Mouse (Mus musculus) intestine, embryonic 16.5 days (tissue): ENCODE results near the gene Chrm2. TPM values are rescaled to one million over a fixed set of nuclear protein-coding genes. Genes with fewer than 3 reads are reported as not detected.

ENCODE experiments used
- ATAC-seq: fragments of 200-750 bp; cut with Nextera tagmentation; 2 replicates; pipeline ENCODE4 v1.8.0; 2017; ENCODE audit warnings: moderate TSS enrichment, moderate library complexity
- H3K27ac ChIP-seq: fragments of 300-500 bp; sonication (generic); 2 replicates; pipeline ENCODE4 v1.5.1; 2014; ENCODE audit warnings: mild to moderate bottlenecking, low read length
- H3K27me3 ChIP-seq: fragments of 300-500 bp; sonication (generic); replicated peaks from 2 replicates; pipeline ENCODE4 v1.6.1; 2014; ENCODE audit warnings: low read length, control low read depth, mixed read lengths; ENCODE audit not compliant: control insufficient read depth, insufficient read depth
- H3K36me3 ChIP-seq: fragments of 300-500 bp; sonication (generic); 2 replicates; pipeline ENCODE4 v1.6.1; 2014; ENCODE audit warnings: low read length, control low read depth; ENCODE audit not compliant: control insufficient read depth, insufficient read depth
- H3K4me1 ChIP-seq: fragments of 300-500 bp; sonication (generic); 2 replicates; pipeline ENCODE4 v1.6.1; 2014; ENCODE audit warnings: low read length, control low read depth, mixed read lengths; ENCODE audit not compliant: control insufficient read depth, insufficient read depth
- H3K4me2 ChIP-seq: fragments of 300-500 bp; sonication (generic); 2 replicates; pipeline ENCODE4 v1.6.1; 2014; ENCODE audit warnings: low read depth, low read length, control low read depth
- H3K4me3 ChIP-seq: fragments of 300-500 bp; sonication (generic); 2 replicates; pipeline ENCODE4 v1.5.1; 2014; ENCODE audit warnings: mild to moderate bottlenecking, low read length
- H3K9ac ChIP-seq: fragments of 300-500 bp; sonication (generic); 2 replicates; pipeline ENCODE4 v1.6.1; 2014; ENCODE audit warnings: low read depth, low read length
- H3K9me3 ChIP-seq: fragments of 300-500 bp; sonication (generic); 2 replicates; pipeline ENCODE4 v1.6.1; 2016; ENCODE audit warnings: low read length, control low read depth; ENCODE audit not compliant: control insufficient read depth
- WGBS: fragments of 180-500 bp; shearing (Covaris S2); extraction: QIAGEN DNeasy Blood & Tissue Kit; methylation state at CpG from one replicate; pipeline ENCODE4 v1.1.7; 2014; 5-methylcytosine and 5-hydroxymethylcytosine counted together
- polyA plus RNA-seq: library from polyadenylated mRNA; unstranded; fragments of >200 nt; fragmentation: Nextera tagmentation; extraction: Ambion mirVana; gene quantifications from 2 replicates; pipeline ENCODE4 v1.2.1, GENCODE M21; 2015

The Chrm2 gene
- polyA plus RNA-seq: 14.5 and 14.9 TPM in 2 replicates

GRCm38 (mm10) chr6:36387612-36388400, at the start of gene Chrm2:
Gene Chrm2 (plus strand): TSS chr6:36388084.
- Histone ChIP-seq H3K36me3 (no peaks in the 10 kb centered on the region), H3K27me3 (0 out of 2 replicates have a peak, but pooled peaks cover 2% of the 10 kb centered on the region), H3K9me3 (no peaks in the 10 kb centered on the region), H3K4me3 (peak within 1 kb of the TSS; percentile 61), H3K27ac (peak within 1 kb of the TSS; percentile 35; the same call in 1 of the 2 replicates), H3K9ac (peak within 1 kb of the TSS; percentile 65), H3K4me1 (no peaks in the 10 kb centered on the region), H3K4me2 (peak within 1 kb of the TSS; percentile 85)
- peak; percentile 66 for ATAC-seq
- WGBS: 2% methylated on average over 30 of the region's 30 CpGs

- no peak overlapping the region for H3K4me2 ChIP-seq
- no peak for ATAC-seq
- 82% methylated on average over 2 of the region's 2 CpGs for WGBS
- H3K9ac ChIP-seq: no peak overlapping the region
- H3K4me3 ChIP-seq: no peak overlapping the region
- no peaks in the 10 kb centered on the region for H3K36me3 ChIP-seq
- no peaks in the 10 kb centered on the region for H3K4me1 ChIP-seq
- no peaks in the 10 kb centered on the region for H3K27me3 ChIP-seq
- no peaks in the 10 kb centered on the region for H3K9me3 ChIP-seq
- no peak overlapping the region for H3K27ac ChIP-seq
Measured at GRCm38 (mm10) chr6:36373983-36374382, 13.9 kb upstream of the Chrm2 start.

GRCm38 (mm10) chr6:36377936-36378335, 9.9 kb upstream of the Chrm2 start:
- Histone ChIP-seq H3K9ac (no peak overlapping the region), H3K4me2 (no peak overlapping the region), H3K9me3 (no peaks in the 10 kb centered on the region), H3K36me3 (no peaks in the 10 kb centered on the region), H3K4me1 (no peaks in the 10 kb centered on the region), H3K27me3 (no peaks in the 10 kb centered on the region), H3K27ac (no peak overlapping the region), H3K4me3 (no peak overlapping the region)
- no peak for ATAC-seq
- WGBS: 57% methylated on average over 4 of the region's 4 CpGs

- ATAC-seq: no peak
- Histone ChIP-seq H3K36me3 (no peaks in the 10 kb centered on the region), H3K27me3 (0 out of 2 replicates have a peak, but pooled peaks cover 2% of the 10 kb centered on the region), H3K4me2 (no peak overlapping the region), H3K9ac (no peak overlapping the region), H3K4me3 (no peak overlapping the region), H3K4me1 (no peaks in the 10 kb centered on the region), H3K27ac (no peak overlapping the region), H3K9me3 (no peaks in the 10 kb centered on the region)
- WGBS: 48% methylated on average over 3 of the region's 3 CpGs
Measured at GRCm38 (mm10) chr6:36384102-36384501, 3.8 kb upstream of the Chrm2 start.

GRCm38 (mm10) chr6:36388401-36389259, 746 bp downstream of the Chrm2 start:
- Histone ChIP-seq H3K4me3 (peak overlapping the region; percentile 61), H3K36me3 (no peaks in the 10 kb centered on the region), H3K27ac (peak overlapping the region; percentile 35; the same call in 1 of the 2 replicates), H3K9me3 (no peaks in the 10 kb centered on the region), H3K27me3 (0 out of 2 replicates have a peak, but pooled peaks cover 2% of the 10 kb centered on the region), H3K4me1 (no peaks in the 10 kb centered on the region), H3K9ac (peak overlapping the region; percentile 65), H3K4me2 (peak overlapping the region; percentile 85)
- under 1% methylated on average over 35 of the region's 36 CpGs for WGBS
- ATAC-seq: peak; percentile 52

- Histone ChIP-seq H3K27ac (peak overlapping the region; percentile 35; the same call in 1 of the 2 replicates), H3K36me3 (no peaks in the 10 kb centered on the region), H3K4me2 (peak overlapping the region; percentile 85), H3K4me3 (peak overlapping the region; percentile 61), H3K27me3 (0 out of 2 replicates have a peak, but pooled peaks cover 2% of the 10 kb centered on the region), H3K9me3 (no peaks in the 10 kb centered on the region), H3K9ac (peak overlapping the region; percentile 65), H3K4me1 (no peaks in the 10 kb centered on the region)
- ATAC-seq: no peak
- WGBS: 25% methylated on average over 20 of the region's 20 CpGs
Measured at GRCm38 (mm10) chr6:36389260-36389965, 1.5 kb downstream of the Chrm2 start.

GRCm38 (mm10) chr6:36393705-36394104, 5.8 kb downstream of the Chrm2 start:
- Histone ChIP-seq H3K4me3 (no peak overlapping the region), H3K9me3 (no peaks in the 10 kb centered on the region), H3K36me3 (no peaks in the 10 kb centered on the region), H3K9ac (no peak overlapping the region), H3K27ac (no peak overlapping the region), H3K4me2 (no peak overlapping the region), H3K4me1 (0 out of 2 replicates have a peak, but pooled peaks cover 3% of the 10 kb centered on the region), H3K27me3 (no peaks in the 10 kb centered on the region)
- no peak for ATAC-seq
- 62% methylated on average over 4 of the region's 4 CpGs for WGBS

GRCm38 (mm10) chr6:36405139-36405538, 17.3 kb downstream of the Chrm2 start:
- H3K4me3 ChIP-seq: no peak overlapping the region
- H3K27me3 ChIP-seq: no peaks in the 10 kb centered on the region
- no peaks in the 10 kb centered on the region for H3K9me3 ChIP-seq
- H3K36me3 ChIP-seq: no peaks in the 10 kb centered on the region
- H3K9ac ChIP-seq: no peak overlapping the region
- H3K4me1 ChIP-seq: no peaks in the 10 kb centered on the region
- ATAC-seq: no peak
- WGBS: 60% methylated on average over 5 of the region's 5 CpGs
- no peak overlapping the region for H3K27ac ChIP-seq
- H3K4me2 ChIP-seq: no peak overlapping the region

- Histone ChIP-seq H3K4me2 (no peak overlapping the region), H3K27me3 (no peaks in the 10 kb centered on the region), H3K4me1 (no peaks in the 10 kb centered on the region), H3K9ac (no peak overlapping the region), H3K9me3 (no peaks in the 10 kb centered on the region), H3K4me3 (no peak overlapping the region), H3K36me3 (no peaks in the 10 kb centered on the region), H3K27ac (no peak overlapping the region)
- ATAC-seq: no peak
Measured at GRCm38 (mm10) chr6:36409016-36409415, 21.1 kb downstream of the Chrm2 start.
